Mouse (Mus musculus) liver, postnatal 0 days (tissue): ENCODE data around the gene Memo1.

ENCODE experiments used
- CTCF ChIP-seq: sonication (generic); IDR thresholded peaks from 2 replicates; pipeline ENCODE4 v1.5.1; 2016; ENCODE audit warnings: antibody characterized with exemption, low read depth
- EP300 ChIP-seq: IDR thresholded peaks from 2 replicates; pipeline ENCODE4 v1.6.1; 2016; ENCODE audit warnings: antibody characterized with exemption, low read depth, mild to moderate bottlenecking

DNA sequence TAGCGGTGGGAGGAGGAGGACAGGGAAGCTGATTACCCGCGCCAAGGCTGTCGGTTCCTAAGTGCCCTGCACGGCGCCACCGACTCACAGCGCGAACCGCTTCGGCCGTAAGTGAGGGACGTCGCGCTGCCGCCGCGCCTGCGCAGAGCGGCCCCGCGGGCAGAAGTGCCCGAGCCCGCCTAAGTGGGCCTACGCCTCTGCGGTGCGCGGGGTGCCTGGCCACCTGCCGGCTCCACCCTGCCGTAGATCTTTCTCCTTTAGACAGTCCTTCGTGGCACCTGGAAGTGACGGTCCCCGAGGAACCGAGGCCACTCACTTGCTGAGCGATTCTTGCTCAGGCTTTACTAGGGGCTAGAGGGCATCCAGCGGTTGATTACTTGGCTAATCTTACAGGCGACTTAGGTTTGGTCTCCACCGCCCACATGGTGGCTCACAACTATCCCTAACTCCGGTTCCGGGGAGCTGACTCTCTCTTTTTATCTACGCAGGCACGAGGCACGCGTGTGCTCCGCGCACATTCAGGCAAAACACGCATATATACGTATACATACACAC, 21.1 kb upstream of the Memo1 start:
- TF ChIP-seq CTCF (peak; percentile 36; the same call in 1 of the 2 replicates), EP300 (peak; percentile 38; the same call in 1 of the 2 replicates)
